Mouse (Mus musculus) midbrain, embryonic 12.5 days (tissue): ENCODE measurements around the gene Aldh3b1. TPM values are rescaled to one million over a fixed set of nuclear protein-coding genes. Genes with fewer than 3 reads are reported as not detected.
"Not testable (repeated sequence)": the region's sequence is repeated elsewhere in the genome, so short reads cannot be mapped to it uniquely, and the experiment has no call there.

Experiments used
- ATAC-seq: fragments of 200-750 bp; cut with Nextera tagmentation; 2 replicates; pipeline ENCODE4 v1.8.0; 2017; ENCODE audit warnings: low read depth, moderate TSS enrichment, moderate library complexity; ENCODE audit not compliant: low FRiP score
- H3K27ac ChIP-seq: fragments of 300-500 bp; sonication (generic); replicated peaks from 2 replicates; pipeline ENCODE4 v1.5.1; 2016; ENCODE audit warnings: mild to moderate bottlenecking
- H3K27me3 ChIP-seq: fragments of 300-500 bp; sonication (generic); 2 replicates; pipeline ENCODE4 v1.6.1; 2016; ENCODE audit warnings: mild to moderate bottlenecking
- H3K36me3 ChIP-seq: fragments of 300-500 bp; sonication (generic); 2 replicates; pipeline ENCODE4 v1.6.1; 2016
- H3K4me1 ChIP-seq: fragments of 300-500 bp; sonication (generic); 2 replicates; pipeline ENCODE4 v1.6.1; 2016
- H3K4me2 ChIP-seq: fragments of 300-500 bp; sonication (generic); replicated peaks from 2 replicates; pipeline ENCODE4 v1.6.1; 2016; ENCODE audit warnings: mild to moderate bottlenecking, moderate library complexity
- H3K4me3 ChIP-seq: fragments of 300-500 bp; sonication (generic); 2 replicates; pipeline ENCODE4 v1.5.1; 2016; ENCODE audit warnings: mild to moderate bottlenecking
- H3K9ac ChIP-seq: fragments of 300-500 bp; sonication (generic); replicated peaks from 2 replicates; pipeline ENCODE4 v1.6.1; 2016; ENCODE audit warnings: mild to moderate bottlenecking, moderate library complexity
- H3K9me3 ChIP-seq: fragments of 300-500 bp; sonication (generic); 2 replicates; pipeline ENCODE4 v1.6.1; 2016; ENCODE audit warnings: mild to moderate bottlenecking
- WGBS: fragments of 180-500 bp; shearing (Covaris S2); methylation state at CpG from one replicate; pipeline ENCODE4 v1.1.7; 2016; 5-methylcytosine and 5-hydroxymethylcytosine counted together
- polyA plus RNA-seq: library from polyadenylated mRNA; unstranded; fragments of >200 nt; fragmentation: Nextera tagmentation; extraction: Ambion mirVana; gene quantifications from 2 replicates; pipeline ENCODE4 v1.2.1, GENCODE M21; 2016

The Aldh3b1 gene
- 0.83 and 0.96 TPM in 2 replicates for polyA plus RNA-seq

GRCm38 (mm10) chr19:3929211-3929941 lies at the start of gene Aldh3b1:
Aldh3b1 (minus strand) TSS chr19:3929808.
- Histone ChIP-seq H3K27ac (no peak within 1 kb of the TSS; the same call in 1 of the 2 replicates), H3K36me3 (no peaks in the 10 kb centered on the region), H3K9ac (0 out of 2 replicates have a peak within 1 kb of the TSS, but pooled peaks have one; percentile 0), H3K4me2 (no peak within 1 kb of the TSS), H3K4me1 (peaks cover 6% of the 10 kb centered on the region; the same call in 1 of the 2 replicates), H3K27me3 (no peaks in the 10 kb centered on the region), H3K4me3 (no peak within 1 kb of the TSS), H3K9me3 (no peaks in the 10 kb centered on the region)
- ATAC-seq: no peak
- 65% methylated on average over 12 of the region's 12 CpGs for WGBS

- Histone ChIP-seq H3K27me3 (no peaks in the 10 kb centered on the region; the same call in 1 of the 2 replicates), H3K4me1 (no peaks in the 10 kb centered on the region), H3K4me3 (no peak overlapping the region), H3K4me2 (no peak overlapping the region), H3K9me3 (no peaks in the 10 kb centered on the region), H3K9ac (no peak overlapping the region), H3K27ac (no peak overlapping the region), H3K36me3 (no peaks in the 10 kb centered on the region)
- WGBS: 75% methylated on average over 2 of the region's 2 CpGs
- ATAC-seq: no peak
Measured at GRCm38 (mm10) chr19:3975866-3976265, 46.3 kb upstream of the Aldh3b1 start.

GRCm38 (mm10) chr19:3974608-3975007 lies 45.0 kb upstream of the Aldh3b1 start:
- H3K4me3 ChIP-seq, H3K27me3 ChIP-seq, H3K9me3 ChIP-seq, H3K4me1 ChIP-seq, H3K27ac ChIP-seq, ATAC-seq, H3K9ac ChIP-seq, H3K4me2 ChIP-seq, H3K36me3 ChIP-seq: not testable (repeated sequence)
- 90% methylated on average over 6 of the region's 6 CpGs for WGBS

GRCm38 (mm10) chr19:3972229-3972628 lies 42.6 kb upstream of the Aldh3b1 start, which contains the start of gene Aldh3b2:
Aldh3b2 (plus strand) TSS chr19:3972328.
- Histone ChIP-seq H3K9me3 (no peaks in the 10 kb centered on the region), H3K4me2 (no peak within 1 kb of the TSS), H3K27ac (no peak within 1 kb of the TSS), H3K36me3 (no peaks in the 10 kb centered on the region), H3K27me3 (no peaks in the 10 kb centered on the region), H3K9ac (no peak within 1 kb of the TSS), H3K4me1 (no peaks in the 10 kb centered on the region), H3K4me3 (no peak within 1 kb of the TSS)
- WGBS: 64% methylated on average over 9 of the region's 9 CpGs
- ATAC-seq: no peak

- no peak overlapping the region for H3K4me3 ChIP-seq
- no peaks in the 10 kb centered on the region for H3K4me1 ChIP-seq
- H3K4me2 ChIP-seq: no peak overlapping the region
- H3K27me3 ChIP-seq: no peaks in the 10 kb centered on the region
- no peak for ATAC-seq
- WGBS: 66% methylated on average over 3 of the region's 3 CpGs
- H3K27ac ChIP-seq: no peak overlapping the region
- no peak overlapping the region for H3K9ac ChIP-seq
- no peaks in the 10 kb centered on the region for H3K9me3 ChIP-seq
- H3K36me3 ChIP-seq: no peaks in the 10 kb centered on the region
Measured at GRCm38 (mm10) chr19:3967258-3967657, 37.6 kb upstream of the Aldh3b1 start.

- no peaks in the 10 kb centered on the region for H3K27me3 ChIP-seq
- H3K9me3 ChIP-seq: no peaks in the 10 kb centered on the region
- H3K4me3 ChIP-seq: no peak overlapping the region
- no peak for ATAC-seq
- no peaks in the 10 kb centered on the region for H3K4me1 ChIP-seq
- no peak overlapping the region for H3K4me2 ChIP-seq
- H3K36me3 ChIP-seq: no peaks in the 10 kb centered on the region
- WGBS: 68% methylated on average over 11 of the region's 11 CpGs
- no peak overlapping the region for H3K27ac ChIP-seq
- H3K9ac ChIP-seq: no peak overlapping the region
Measured at GRCm38 (mm10) chr19:3966330-3967075, 36.9 kb upstream of the Aldh3b1 start.

- H3K4me3 ChIP-seq: no peak overlapping the region
- H3K9ac ChIP-seq: no peak overlapping the region
- no peak overlapping the region for H3K4me2 ChIP-seq
- H3K36me3 ChIP-seq: no peaks in the 10 kb centered on the region
- no peak for ATAC-seq
- H3K27ac ChIP-seq: no peak overlapping the region
- WGBS: 78% methylated on average over 4 of the region's 4 CpGs
- H3K9me3 ChIP-seq: no peaks in the 10 kb centered on the region
- H3K27me3 ChIP-seq: no peaks in the 10 kb centered on the region
- no peaks in the 10 kb centered on the region for H3K4me1 ChIP-seq
Measured at GRCm38 (mm10) chr19:3964030-3964429, 34.4 kb upstream of the Aldh3b1 start.

- no peaks in the 10 kb centered on the region for H3K9me3 ChIP-seq
- no peak overlapping the region for H3K4me2 ChIP-seq
- no peak overlapping the region for H3K9ac ChIP-seq
- no peaks in the 10 kb centered on the region for H3K36me3 ChIP-seq
- no peaks in the 10 kb centered on the region for H3K27me3 ChIP-seq
- WGBS: 9% methylated on average over 2 of the region's 2 CpGs
- no peak overlapping the region for H3K4me3 ChIP-seq
- no peaks in the 10 kb centered on the region for H3K4me1 ChIP-seq
- H3K27ac ChIP-seq: no peak overlapping the region
- ATAC-seq: no peak
Measured at GRCm38 (mm10) chr19:3962469-3962868, 32.9 kb upstream of the Aldh3b1 start.

GRCm38 (mm10) chr19:3961805-3962204 lies 32.2 kb upstream of the Aldh3b1 start:
- not testable (repeated sequence) for H3K4me1 ChIP-seq, H3K4me3 ChIP-seq, H3K9me3 ChIP-seq, H3K36me3 ChIP-seq, H3K27ac ChIP-seq, H3K9ac ChIP-seq, H3K27me3 ChIP-seq, H3K4me2 ChIP-seq, ATAC-seq
- 88% methylated on average over 6 of the region's 6 CpGs for WGBS

- no peak overlapping the region for H3K4me3 ChIP-seq
- H3K9me3 ChIP-seq: no peaks in the 10 kb centered on the region
- no peaks in the 10 kb centered on the region for H3K36me3 ChIP-seq
- no peak overlapping the region for H3K4me2 ChIP-seq
- H3K27ac ChIP-seq: no peak overlapping the region
- no peaks in the 10 kb centered on the region for H3K27me3 ChIP-seq
- 84% methylated on average over 5 of the region's 5 CpGs for WGBS
- no peak for ATAC-seq
- no peaks in the 10 kb centered on the region for H3K4me1 ChIP-seq
- no peak overlapping the region for H3K9ac ChIP-seq
Measured at GRCm38 (mm10) chr19:3960211-3960610, 30.6 kb upstream of the Aldh3b1 start.

GRCm38 (mm10) chr19:3959030-3959429 lies 29.4 kb upstream of the Aldh3b1 start:
- no peak overlapping the region for H3K4me3 ChIP-seq
- H3K36me3 ChIP-seq: no peaks in the 10 kb centered on the region
- H3K27ac ChIP-seq: no peak overlapping the region
- ATAC-seq: no peak
- H3K9me3 ChIP-seq: no peaks in the 10 kb centered on the region
- no peak overlapping the region for H3K4me2 ChIP-seq
- H3K4me1 ChIP-seq: no peaks in the 10 kb centered on the region
- H3K9ac ChIP-seq: no peak overlapping the region
- H3K27me3 ChIP-seq: no peaks in the 10 kb centered on the region

GRCm38 (mm10) chr19:3958470-3958869 lies 28.9 kb upstream of the Aldh3b1 start, which contains the start of gene Aldh3b3:
Aldh3b3 (plus strand) TSS chr19:3958645.
- no peak for ATAC-seq
- no peaks in the 10 kb centered on the region for H3K9me3 ChIP-seq
- no peak within 1 kb of the TSS for H3K9ac ChIP-seq
- WGBS: 79% methylated on average over 4 of the region's 4 CpGs
- H3K4me1 ChIP-seq: no peaks in the 10 kb centered on the region
- H3K36me3 ChIP-seq: no peaks in the 10 kb centered on the region
- H3K4me2 ChIP-seq: no peak within 1 kb of the TSS
- H3K27ac ChIP-seq: no peak within 1 kb of the TSS
- no peak within 1 kb of the TSS for H3K4me3 ChIP-seq
- H3K27me3 ChIP-seq: no peaks in the 10 kb centered on the region
